Mouse (Mus musculus): ENCODE results near the gene Galk1.

Gene Galk1

GRCm38 (mm10) chr11:115983291-115983690 lies 29.2 kb downstream of the Galk1 start:
- DNase-seq (ENCODE audit: low read depth in 1 of 2, low spot score in 2 of 2) = no peak

- no peak for DNase-seq (ENCODE audit: low read depth in 1 of 2, low spot score in 2 of 2)
Measured at GRCm38 (mm10) chr11:115982472-115982871, 30.0 kb downstream of the Galk1 start.

- DNase-seq (ENCODE audit: low read depth in 1 of 2, low spot score in 2 of 2) = no peak
Measured at GRCm38 (mm10) chr11:115975544-115975943, 37.0 kb downstream of the Galk1 start.

- DNase-seq (ENCODE audit: low read depth in 1 of 2, low spot score in 2 of 2) = no peak
Measured at GRCm38 (mm10) chr11:115975083-115975420, 37.5 kb downstream of the Galk1 start.

- DNase-seq (ENCODE audit: low read depth in 1 of 2, low spot score in 2 of 2) = no peak
Measured at GRCm38 (mm10) chr11:115974309-115975082, 38.0 kb downstream of the Galk1 start, which contains the start of gene Itgb4. Itgb4 (plus strand) TSS chr11:115974709.

GRCm38 (mm10) chr11:115971016-115971415 lies 41.5 kb downstream of the Galk1 start:
- DNase-seq (ENCODE audit: low read depth in 1 of 2, low spot score in 2 of 2) = no peak

- DNase-seq (ENCODE audit: low read depth in 1 of 2, low spot score in 2 of 2) = no peak
Measured at GRCm38 (mm10) chr11:115970006-115970673, 42.4 kb downstream of the Galk1 start.

- DNase-seq (ENCODE audit: low read depth in 1 of 2, low spot score in 2 of 2) = no peak
Measured at GRCm38 (mm10) chr11:115968731-115969405, 43.7 kb downstream of the Galk1 start.

- DNase-seq (ENCODE audit: low read depth in 1 of 2, low spot score in 2 of 2) = no peak
Measured at GRCm38 (mm10) chr11:115964977-115965604, 47.4 kb downstream of the Galk1 start.

- DNase-seq (ENCODE audit: low read depth in 1 of 2, low spot score in 2 of 2) = no peak
Measured at GRCm38 (mm10) chr11:115962651-115963412, 49.7 kb downstream of the Galk1 start.

- DNase-seq (ENCODE audit: low read depth in 1 of 2, low spot score in 2 of 2) = no peak
Measured at GRCm38 (mm10) chr11:115959018-115959417, 53.5 kb downstream of the Galk1 start.

All from monocyte, adult 2 months (primary cell).